Mouse (Mus musculus) limb, embryonic 14.5 days (tissue): ENCODE results near the gene Rag2. TPM values are rescaled to one million over a fixed set of nuclear protein-coding genes. Genes with fewer than 3 reads are reported as not detected.
A peak's percentile ranks its signal among the peaks of the same experiment; 100 is the strongest.

Source experiments
- ATAC-seq: fragments of 200-750 bp; cut with Nextera tagmentation; 2 replicates; pipeline ENCODE4 v1.8.0; 2017; ENCODE audit warnings: low read depth, moderate number of reproducible peaks, moderate TSS enrichment; ENCODE audit not compliant: low FRiP score
- DNase-seq: peaks from one replicate; pipeline ENCODE4 v3.0.0-alpha.2; 2015; ENCODE audit warnings: low spot score
- H3K27ac ChIP-seq: fragments of 300-500 bp; sonication (generic); replicated peaks from 2 replicates; pipeline ENCODE4 v1.5.1; 2014; ENCODE audit warnings: low read depth, mild to moderate bottlenecking, low read length, moderate library complexity, mixed read lengths
- H3K27me3 ChIP-seq: fragments of 300-500 bp; sonication (generic); 2 replicates; pipeline ENCODE4 v1.6.1; 2014; ENCODE audit warnings: low read length, mixed read lengths; ENCODE audit not compliant: control insufficient read depth, insufficient read depth
- H3K36me3 ChIP-seq: fragments of 300-500 bp; sonication (generic); 2 replicates; pipeline ENCODE4 v1.6.1; 2014; ENCODE audit warnings: mild to moderate bottlenecking, low read length, moderate library complexity, mixed read lengths; ENCODE audit not compliant: control insufficient read depth, insufficient read depth
- H3K4me1 ChIP-seq: fragments of 300-500 bp; sonication (generic); 2 replicates; pipeline ENCODE4 v1.6.1; 2014; ENCODE audit warnings: antibody characterized with exemption, low read length, mixed read lengths; ENCODE audit not compliant: control insufficient read depth, insufficient read depth
- H3K4me2 ChIP-seq: fragments of 300-500 bp; sonication (generic); replicated peaks from 2 replicates; pipeline ENCODE4 v1.6.1; 2014; ENCODE audit warnings: low read depth, mild to moderate bottlenecking, low read length, moderate library complexity; ENCODE audit not compliant: severe bottlenecking
- H3K4me3 ChIP-seq: fragments of 300-500 bp; sonication (generic); replicated peaks from 2 replicates; pipeline ENCODE4 v1.5.1; 2014; ENCODE audit warnings: low read length
- H3K9ac ChIP-seq: fragments of 300-500 bp; sonication (generic); 2 replicates; pipeline ENCODE4 v1.6.1; 2014; ENCODE audit warnings: mild to moderate bottlenecking, low read depth, low read length, moderate library complexity; ENCODE audit not compliant: severe bottlenecking
- H3K9me3 ChIP-seq: fragments of 300-500 bp; sonication (generic); 2 replicates; pipeline ENCODE4 v1.6.1; 2016; ENCODE audit warnings: low read length; ENCODE audit not compliant: control insufficient read depth
- POLR2A ChIP-seq: fragments of 200-500 bp; IDR thresholded peaks from 2 replicates; pipeline ENCODE4 v1.8.0; 2012; ENCODE audit warnings: inconsistent platforms, mild to moderate bottlenecking, moderate library complexity, borderline replicate concordance; ENCODE audit not compliant: insufficient read depth, insufficient read length; ENCODE audit errors: extremely low read depth
- WGBS: fragments of 180-500 bp; shearing (Covaris S2); extraction: QIAGEN DNeasy Blood & Tissue Kit; methylation state at CpG from one replicate; pipeline ENCODE4 v1.1.7; 2014; 5-methylcytosine and 5-hydroxymethylcytosine counted together
- polyA plus RNA-seq, 2 experiments: library from polyadenylated mRNA; depleted of rRNA in 1 of 2; stranded (reverse) in 1 of 2; unstranded in 1 of 2; fragments of >200 nt; fragmentation: Nextera tagmentation in 1 of 2; extraction: Ambion mirVana in 1 of 2; gene quantifications; 2 replicates each; pipeline versions ENCODE4 v1.2.1 to v1.2.3; 2012 to 2014

The Rag2 gene
- polyA plus RNA-seq, 2 experiments = 0.04 to 0.17 TPM

- no peak for ATAC-seq
- TF ChIP-seq POLR2A = no peak
- Histone ChIP-seq H3K27ac (no peak overlapping the region), H3K9me3 (no peaks in the 10 kb centered on the region), H3K4me3 (no peak overlapping the region), H3K4me2 (no peak overlapping the region), H3K4me1 (peaks cover 7% of the 10 kb centered on the region; the same call in 1 of the 2 replicates), H3K36me3 (0 out of 2 replicates have a peak, but pooled peaks cover 2% of the 10 kb centered on the region), H3K9ac (no peak overlapping the region), H3K27me3 (no peaks in the 10 kb centered on the region)
- 53% methylated on average over 3 of the region's 3 CpGs for WGBS
- no peak for DNase-seq
Measured at GRCm38 (mm10) chr2:101581418-101581817, 43.1 kb upstream of the Rag2 start.

- no peak for ATAC-seq
- H3K4me3 ChIP-seq = no peak overlapping the region
- H3K27ac ChIP-seq = no peak overlapping the region
- H3K9me3 ChIP-seq = no peaks in the 10 kb centered on the region
- H3K4me1 ChIP-seq = peaks cover 15% of the 10 kb centered on the region
- TF ChIP-seq POLR2A = no peak
- WGBS = 35% methylated on average over 8 of the region's 8 CpGs
- no peaks in the 10 kb centered on the region for H3K36me3 ChIP-seq
- no peak overlapping the region for H3K9ac ChIP-seq
- no peaks in the 10 kb centered on the region for H3K27me3 ChIP-seq
- no peak overlapping the region for H3K4me2 ChIP-seq
- DNase-seq = no peak
Measured at GRCm38 (mm10) chr2:101591356-101591755, 33.2 kb upstream of the Rag2 start.

GRCm38 (mm10) chr2:101592023-101592841, 32.3 kb upstream of the Rag2 start:
- 0 out of 2 replicates have a peak, but pooled peaks have one; percentile 19 for ATAC-seq
- H3K4me3 ChIP-seq = no peak overlapping the region
- no peaks in the 10 kb centered on the region for H3K9me3 ChIP-seq
- no peak overlapping the region for H3K4me2 ChIP-seq
- H3K9ac ChIP-seq = no peak overlapping the region; the same call in 1 of the 2 replicates
- TF ChIP-seq POLR2A = no peak
- H3K36me3 ChIP-seq = no peaks in the 10 kb centered on the region
- H3K27ac ChIP-seq = no peak overlapping the region
- no peak for DNase-seq
- WGBS = 10% methylated on average over 10 of the region's 10 CpGs
- H3K4me1 ChIP-seq = peaks cover 15% of the 10 kb centered on the region
- H3K27me3 ChIP-seq = no peaks in the 10 kb centered on the region

- no peak overlapping the region for H3K4me3 ChIP-seq
- H3K27me3 ChIP-seq = no peaks in the 10 kb centered on the region
- H3K4me1 ChIP-seq = peaks cover 15% of the 10 kb centered on the region
- DNase-seq (no peak), ATAC-seq (no peak)
- no peak overlapping the region for H3K4me2 ChIP-seq
- H3K36me3 ChIP-seq = no peaks in the 10 kb centered on the region
- H3K9ac ChIP-seq = no peak overlapping the region
- no peaks in the 10 kb centered on the region for H3K9me3 ChIP-seq
- no peak for TF ChIP-seq POLR2A
- no peak overlapping the region for H3K27ac ChIP-seq
- WGBS = 22% methylated on average over 8 of the region's 8 CpGs
Measured at GRCm38 (mm10) chr2:101592886-101593285, 31.6 kb upstream of the Rag2 start.

GRCm38 (mm10) chr2:101594681-101595080, 29.8 kb upstream of the Rag2 start:
- Histone ChIP-seq H3K4me1 (peaks cover 15% of the 10 kb centered on the region), H3K36me3 (no peaks in the 10 kb centered on the region), H3K27ac (no peak overlapping the region), H3K27me3 (no peaks in the 10 kb centered on the region), H3K4me2 (no peak overlapping the region), H3K4me3 (no peak overlapping the region), H3K9me3 (no peaks in the 10 kb centered on the region), H3K9ac (no peak overlapping the region)
- no peak for TF ChIP-seq POLR2A
- no peak for DNase-seq
- WGBS = 75% methylated on average over 5 of the region's 5 CpGs
- no peak for ATAC-seq
